Mouse (Mus musculus) embryonic facial prominence, embryonic 11.5 days (tissue): ENCODE results near the gene Dstn. TPM values are rescaled to one million over a fixed set of nuclear protein-coding genes. Genes with fewer than 3 reads are reported as not detected.
A peak's percentile ranks its signal among the peaks of the same experiment; 100 is the strongest.

ENCODE experiments used
- ATAC-seq: fragments of 200-750 bp; cut with Nextera tagmentation; replicated peaks from 2 replicates; pipeline ENCODE4 v1.8.0; 2017; ENCODE audit warnings: low read depth; ENCODE audit not compliant: insufficient number of reproducible peaks, low FRiP score, low TSS enrichment
- DNase-seq: peaks from one replicate; pipeline ENCODE4 v3.0.0-alpha.2; 2015; ENCODE audit warnings: low spot score
- H3K27ac ChIP-seq: fragments of 300-500 bp; sonication (generic); replicated peaks from 2 replicates; pipeline ENCODE4 v1.5.1; 2014; ENCODE audit warnings: mild to moderate bottlenecking, low read depth, low read length, control low read depth
- H3K27me3 ChIP-seq: fragments of 300-500 bp; sonication (generic); 2 replicates; pipeline ENCODE4 v1.6.1; 2014; ENCODE audit warnings: mild to moderate bottlenecking, low read length, moderate library complexity, mixed read lengths; ENCODE audit not compliant: control insufficient read depth, insufficient read depth
- H3K36me3 ChIP-seq: fragments of 300-500 bp; sonication (generic); replicated peaks from 2 replicates; pipeline ENCODE4 v1.6.1; 2014; ENCODE audit warnings: low read depth, mild to moderate bottlenecking, low read length, moderate library complexity, mixed read lengths; ENCODE audit not compliant: control insufficient read depth, insufficient read depth
- H3K4me1 ChIP-seq: fragments of 300-500 bp; sonication (generic); 2 replicates; pipeline ENCODE4 v1.6.1; 2014; ENCODE audit warnings: low read length, mixed read lengths; ENCODE audit not compliant: control insufficient read depth, insufficient read depth
- H3K4me2 ChIP-seq: fragments of 300-500 bp; sonication (generic); 2 replicates; pipeline ENCODE4 v1.6.1; 2014; ENCODE audit warnings: low read depth, mild to moderate bottlenecking, control low read depth, low read length, moderate library complexity
- H3K4me3 ChIP-seq: fragments of 300-500 bp; sonication (generic); 2 replicates; pipeline ENCODE4 v1.5.1; 2014; ENCODE audit warnings: low read depth, low read length, control low read depth
- H3K9ac ChIP-seq: fragments of 300-500 bp; sonication (generic); replicated peaks from 2 replicates; pipeline ENCODE4 v1.6.1; 2014; ENCODE audit warnings: mild to moderate bottlenecking, control low read depth, low read length
- H3K9me3 ChIP-seq: fragments of 300-500 bp; sonication (generic); replicated peaks from 2 replicates; pipeline ENCODE4 v1.6.1; 2016; ENCODE audit warnings: mild to moderate bottlenecking, low read length, inconsistent platforms, mixed read lengths; ENCODE audit not compliant: control insufficient read depth
- WGBS: fragments of 180-500 bp; shearing (Covaris S2); extraction: QIAGEN DNeasy Blood & Tissue Kit; methylation state at CpG from one replicate; pipeline ENCODE4 v1.1.7; 2014; 5-methylcytosine and 5-hydroxymethylcytosine counted together
- polyA plus RNA-seq: library from polyadenylated mRNA; unstranded; fragments of >200 nt; fragmentation: Nextera tagmentation; extraction: Ambion mirVana; gene quantifications from 2 replicates; pipeline ENCODE4 v1.2.1, GENCODE M21; 2014

The Dstn gene
- polyA plus RNA-seq, 1 experiment from 2014 or later = 462 TPM

- H3K4me1 ChIP-seq = no peaks in the 10 kb centered on the region
- H3K9me3 ChIP-seq = no peaks in the 10 kb centered on the region
- no peak for ATAC-seq
- H3K9ac ChIP-seq = no peak overlapping the region
- H3K36me3 ChIP-seq = no peaks in the 10 kb centered on the region
- 82% methylated on average over 5 of the region's 5 CpGs for WGBS
- no peak overlapping the region for H3K27ac ChIP-seq
- no peak overlapping the region for H3K4me2 ChIP-seq
- no peaks in the 10 kb centered on the region for H3K27me3 ChIP-seq
- DNase-seq = no peak
- no peak overlapping the region for H3K4me3 ChIP-seq
Observed at GRCm38 (mm10) chr2:143904896-143905295, 10.2 kb upstream of the Dstn start.

GRCm38 (mm10) chr2:143909230-143909629 lies 5.9 kb upstream of the Dstn start:
- no peak overlapping the region for H3K4me2 ChIP-seq
- H3K4me3 ChIP-seq = no peak overlapping the region
- no peak overlapping the region for H3K9ac ChIP-seq
- H3K27me3 ChIP-seq = no peaks in the 10 kb centered on the region
- no peaks in the 10 kb centered on the region for H3K4me1 ChIP-seq
- no peaks in the 10 kb centered on the region for H3K36me3 ChIP-seq
- WGBS = 71% methylated on average over 2 of the region's 2 CpGs
- ATAC-seq (no peak), DNase-seq (no peak)
- H3K27ac ChIP-seq = no peak overlapping the region
- H3K9me3 ChIP-seq = no peaks in the 10 kb centered on the region

- H3K4me1 ChIP-seq = no peaks in the 10 kb centered on the region
- no peaks in the 10 kb centered on the region for H3K27me3 ChIP-seq
- no peaks in the 10 kb centered on the region for H3K9me3 ChIP-seq
- no peak overlapping the region for H3K4me3 ChIP-seq
- 86% methylated on average over 2 of the region's 2 CpGs for WGBS
- DNase-seq (no peak), ATAC-seq (no peak)
- H3K36me3 ChIP-seq = no peaks in the 10 kb centered on the region
- H3K9ac ChIP-seq = no peak overlapping the region
- H3K4me2 ChIP-seq = no peak overlapping the region
- H3K27ac ChIP-seq = no peak overlapping the region
Observed at GRCm38 (mm10) chr2:143912199-143912598, 2.9 kb upstream of the Dstn start.

DNA sequence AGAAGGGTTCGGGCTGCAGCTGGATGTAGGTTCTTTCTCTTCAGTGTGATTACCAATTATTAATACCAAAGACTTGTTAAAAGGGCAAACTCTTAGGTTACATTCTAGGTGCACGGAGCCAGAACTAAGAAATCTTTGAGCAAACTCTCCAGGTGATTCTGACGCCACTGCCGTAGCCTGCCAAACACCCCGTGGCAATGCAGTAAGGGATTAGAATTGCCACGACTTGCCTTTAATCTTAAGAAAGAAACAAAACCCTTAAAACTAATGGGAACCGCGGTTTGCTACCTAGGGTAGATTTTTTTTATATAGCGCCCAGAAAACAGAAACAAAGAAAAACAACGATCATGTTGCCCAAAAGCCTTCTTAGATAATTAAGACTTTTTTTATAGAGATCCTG lies 899 bp upstream of the Dstn start:
- Histone ChIP-seq H3K27ac (peak overlapping the region; percentile 90), H3K36me3 (no peaks in the 10 kb centered on the region), H3K4me3 (peak overlapping the region; percentile 71), H3K27me3 (no peaks in the 10 kb centered on the region), H3K9me3 (no peaks in the 10 kb centered on the region), H3K9ac (peak overlapping the region; percentile 86), H3K4me1 (no peaks in the 10 kb centered on the region), H3K4me2 (peak overlapping the region; percentile 57)
- WGBS = 5% methylated on average over 10 of the region's 10 CpGs
- ATAC-seq (no peak), DNase-seq (peak; percentile 40)

DNA sequence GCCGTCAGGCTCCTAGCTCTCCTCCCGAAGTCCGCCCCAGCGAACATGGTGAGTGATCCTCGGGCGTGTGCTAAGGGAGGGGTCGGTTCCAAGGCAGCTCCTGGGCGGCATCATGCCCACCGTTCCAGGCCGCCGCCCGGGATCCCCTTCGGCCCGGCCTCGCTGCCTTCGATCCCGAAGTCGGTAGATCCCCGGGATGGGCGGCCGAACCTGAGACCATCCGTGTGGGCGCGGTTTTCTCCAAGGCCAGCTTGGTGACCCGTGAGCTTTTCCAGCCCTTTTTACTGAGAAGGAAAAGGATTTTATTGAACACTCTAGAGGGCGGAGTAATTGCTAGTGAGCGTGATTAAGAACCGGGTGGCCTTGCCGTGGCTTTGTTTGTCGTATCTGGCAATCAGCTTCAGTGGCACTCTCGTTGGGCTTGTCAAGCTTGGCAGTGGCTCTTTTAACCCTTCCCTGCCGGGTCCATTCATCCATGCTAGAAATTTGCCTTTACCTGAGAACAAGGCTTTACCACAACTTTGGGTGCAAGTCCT lies 548 bp downstream of the Dstn start:
- Histone ChIP-seq H3K4me2 (peak overlapping the region; percentile 57), H3K9me3 (no peaks in the 10 kb centered on the region), H3K9ac (peak overlapping the region; percentile 86), H3K27me3 (no peaks in the 10 kb centered on the region), H3K36me3 (no peaks in the 10 kb centered on the region), H3K27ac (peak overlapping the region; percentile 90), H3K4me3 (peak overlapping the region; percentile 71), H3K4me1 (no peaks in the 10 kb centered on the region)
- peak; percentile 70 for DNase-seq
- peak; percentile 16; the same call in 1 of the 2 replicates for ATAC-seq
- 0% methylated on average over 32 of the region's 32 CpGs for whole genome bisulfite sequencing

DNA sequence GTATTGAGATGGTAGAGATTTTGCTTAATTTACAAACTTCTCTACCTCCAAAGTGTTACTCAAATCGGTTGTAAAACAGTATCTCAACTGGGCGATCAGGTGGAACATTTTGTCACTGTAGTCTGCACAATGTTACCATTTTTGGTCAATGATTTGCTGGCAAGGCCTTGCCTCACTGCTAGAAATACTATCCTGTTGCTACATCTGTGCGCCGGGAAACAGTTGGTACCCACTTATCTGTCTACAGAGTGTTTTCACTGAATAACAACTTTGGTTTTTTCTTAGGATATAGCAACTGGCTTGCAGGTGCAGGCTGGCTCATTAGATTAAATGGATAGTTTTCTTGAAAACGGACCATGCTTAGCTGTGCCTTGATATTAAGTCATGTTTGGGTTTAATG lies 1.1 kb downstream of the Dstn start:
- DNase-seq (peak; percentile 20), ATAC-seq (no peak)
- no peaks in the 10 kb centered on the region for H3K27me3 ChIP-seq
- H3K4me1 ChIP-seq = no peaks in the 10 kb centered on the region
- peak overlapping the region; percentile 71 for H3K4me3 ChIP-seq
- H3K9ac ChIP-seq = peak overlapping the region; percentile 86
- no peaks in the 10 kb centered on the region for H3K9me3 ChIP-seq
- H3K36me3 ChIP-seq = no peaks in the 10 kb centered on the region
- peak overlapping the region; percentile 90; the same call in 1 of the 2 replicates for H3K27ac ChIP-seq
- WGBS = 11% methylated on average over 5 of the region's 5 CpGs
- peak overlapping the region; percentile 57 for H3K4me2 ChIP-seq

- ATAC-seq (no peak), DNase-seq (no peak)
- H3K9ac ChIP-seq = no peak overlapping the region
- H3K36me3 ChIP-seq = no peaks in the 10 kb centered on the region
- no peak overlapping the region for H3K27ac ChIP-seq
- no peak overlapping the region for H3K4me3 ChIP-seq
- H3K27me3 ChIP-seq = no peaks in the 10 kb centered on the region
- no peaks in the 10 kb centered on the region for H3K9me3 ChIP-seq
- no peak overlapping the region for H3K4me2 ChIP-seq
- no peaks in the 10 kb centered on the region for H3K4me1 ChIP-seq
- 88% methylated on average over 5 of the region's 5 CpGs for WGBS
Observed at GRCm38 (mm10) chr2:143917622-143918021, 2.5 kb downstream of the Dstn start.

GRCm38 (mm10) chr2:143918831-143919502 lies 3.8 kb downstream of the Dstn start:
- no peaks in the 10 kb centered on the region for H3K36me3 ChIP-seq
- H3K4me2 ChIP-seq = no peak overlapping the region
- H3K9me3 ChIP-seq = no peaks in the 10 kb centered on the region
- H3K4me1 ChIP-seq = no peaks in the 10 kb centered on the region
- DNase-seq = no peak
- 51% methylated on average over 4 of the region's 4 CpGs for WGBS
- no peak overlapping the region for H3K27ac ChIP-seq
- no peak for ATAC-seq
- no peaks in the 10 kb centered on the region for H3K27me3 ChIP-seq
- H3K9ac ChIP-seq = no peak overlapping the region
- no peak overlapping the region for H3K4me3 ChIP-seq
